Mouse (Mus musculus) adrenal gland, postnatal 36 days (tissue): ENCODE data around the gene Otoa. TPM values are rescaled to one million over a fixed set of nuclear protein-coding genes. Genes with fewer than 3 reads are reported as not detected.
A peak's percentile ranks its signal among the peaks of the same experiment; 100 is the strongest.

ENCODE experiments used
- DNase-seq, 2 experiments: peaks; one replicate each; pipeline ENCODE4 v3.0.0; 2021; ENCODE audit warnings: mixed read lengths in 1 of 2
- total RNA-seq, 2 experiments: library from RNA; stranded (reverse); gene quantifications; 2 replicates each; pipeline ENCODE4 v1.2.3; 2021

Gene Otoa
- total RNA-seq, 2 experiments from 2014 or later, result 0.43 to 0.82 TPM

- no peak for DNase-seq
Measured at GRCm38 (mm10) chr7:121081816-121082215, 366 bp downstream of the Otoa start.

GRCm38 (mm10) chr7:121082949-121083513, 1.6 kb downstream of the Otoa start:
- peak; percentile 20 to 26 for DNase-seq

GRCm38 (mm10) chr7:121084840-121085453, 3.5 kb downstream of the Otoa start:
- no peak for DNase-seq

- DNase-seq, result no peak
Measured at GRCm38 (mm10) chr7:121085500-121085899, 4.0 kb downstream of the Otoa start.

- no peak for DNase-seq
Measured at GRCm38 (mm10) chr7:121088745-121089144, 7.3 kb downstream of the Otoa start.

GRCm38 (mm10) chr7:121090748-121091147, 9.3 kb downstream of the Otoa start:
- no peak for DNase-seq

GRCm38 (mm10) chr7:121093026-121093425, 11.6 kb downstream of the Otoa start:
- no peak for DNase-seq

- DNase-seq, result no peak
Measured at GRCm38 (mm10) chr7:121098614-121099389, 17.4 kb downstream of the Otoa start.

- DNase-seq, result no peak
Measured at GRCm38 (mm10) chr7:121107851-121108250, 26.4 kb downstream of the Otoa start.

- DNase-seq, result no peak
Measured at GRCm38 (mm10) chr7:121111321-121111720, 29.9 kb downstream of the Otoa start.

GRCm38 (mm10) chr7:121111762-121112161, 30.3 kb downstream of the Otoa start:
- no peak for DNase-seq

- peak; percentile 85 to 87 for DNase-seq
Measured at GRCm38 (mm10) chr7:121120143-121120818, 38.8 kb downstream of the Otoa start.

GRCm38 (mm10) chr7:121130837-121131236, 49.4 kb downstream of the Otoa start:
- no peak for DNase-seq

- no peak for DNase-seq
Measured at GRCm38 (mm10) chr7:121141274-121141673, 59.8 kb downstream of the Otoa start.

GRCm38 (mm10) chr7:121150662-121151061, 69.2 kb downstream of the Otoa start:
- DNase-seq, result no peak

- peak in 1 of 2 experiments; percentile 3 for DNase-seq
Measured at GRCm38 (mm10) chr7:121152186-121152585, 70.7 kb downstream of the Otoa start.

GRCm38 (mm10) chr7:121165616-121166015, 84.2 kb downstream of the Otoa start:
- no peak for DNase-seq

- DNase-seq, result no peak
Measured at GRCm38 (mm10) chr7:121171888-121172287, 90.4 kb downstream of the Otoa start.

GRCm38 (mm10) chr7:121187201-121187786, 105.8 kb downstream of the Otoa start:
- DNase-seq, result no peak

GRCm38 (mm10) chr7:121188976-121189375, 107.5 kb downstream of the Otoa start:
- no peak for DNase-seq

- no peak for DNase-seq
Measured at GRCm38 (mm10) chr7:121198933-121199332, 117.5 kb downstream of the Otoa start.

- no peak for DNase-seq
Measured at GRCm38 (mm10) chr7:121211804-121212203, 130.4 kb downstream of the Otoa start.
